Mouse (Mus musculus) ovary, postnatal 10 days (tissue): ENCODE data around the gene Coro7.
"Not testable (repeated sequence)": the region's sequence is repeated elsewhere in the genome, so short reads cannot be mapped to it uniquely, and the experiment has no call there.

Experiments
- DNase-seq: peaks from one replicate; pipeline ENCODE4 v3.0.0; 2022; ENCODE audit warnings: low spot score

Coro7 gene

DNA sequence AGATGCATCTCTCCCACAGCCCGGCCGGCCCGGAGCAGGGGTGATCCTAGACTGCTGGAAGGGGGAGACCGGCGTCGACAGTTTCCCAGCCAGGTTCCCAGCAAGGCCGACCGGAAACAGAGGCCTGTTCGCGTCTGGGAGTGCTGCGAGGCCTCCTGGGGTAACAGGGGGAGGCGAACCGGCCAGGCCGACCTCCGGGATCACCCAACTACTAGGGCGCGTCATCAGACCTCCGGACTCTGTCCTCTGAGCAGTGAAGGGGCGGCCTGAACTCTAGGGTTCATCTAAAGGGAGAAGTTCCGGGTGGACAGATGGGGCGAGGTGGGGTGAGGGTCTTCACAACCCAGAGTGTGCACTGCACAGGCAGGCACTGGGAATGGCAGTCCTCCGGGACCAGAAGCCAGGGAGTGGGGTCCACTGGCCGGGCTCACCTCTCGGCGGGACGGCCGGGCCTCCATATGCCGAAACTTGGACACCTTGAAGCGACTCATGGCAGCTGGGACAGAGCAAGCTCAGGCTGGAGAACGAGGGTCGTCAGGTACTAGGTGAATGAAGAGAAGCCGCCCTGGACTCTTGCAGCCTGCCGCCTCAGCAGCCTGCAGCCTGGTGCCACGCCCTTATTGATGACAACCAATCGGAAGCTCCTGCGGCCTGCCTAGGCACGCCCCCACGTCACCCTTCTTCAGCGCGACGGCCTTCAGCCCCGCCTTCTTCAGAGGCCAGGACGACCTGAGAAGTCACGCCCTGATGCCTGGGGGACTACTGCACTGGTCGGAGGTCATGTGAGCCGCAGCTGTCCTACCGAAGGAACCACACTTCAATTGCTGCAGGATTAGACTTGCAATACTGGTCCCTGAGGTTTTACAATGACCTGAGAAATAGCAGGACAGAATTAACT, at the start of gene Coro7:
TSS of gene Coro7 (minus strand) at position 657 of the 898 bp plus-strand sequence.
- peak; percentile 58 for DNase-seq

DNA sequence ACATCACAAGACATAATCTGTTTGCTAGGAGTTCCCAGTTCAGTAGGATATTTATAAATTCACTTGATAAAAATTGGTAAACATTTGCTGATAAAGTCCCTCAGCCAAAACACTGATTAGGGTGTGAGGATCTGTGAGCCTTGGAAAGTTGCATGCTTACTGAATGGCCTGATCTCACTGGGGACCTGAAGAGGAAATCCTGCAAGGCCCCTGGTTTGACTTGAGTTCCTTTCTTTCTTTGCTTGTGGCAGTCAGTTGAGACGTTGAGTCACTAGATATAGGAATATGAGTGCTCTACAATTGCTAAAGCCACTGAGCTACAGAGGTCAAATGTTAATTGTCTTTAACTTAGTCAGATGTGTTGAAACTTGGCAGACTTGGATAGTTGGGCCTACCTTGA, 48.4 kb upstream of the Coro7 start:
- DNase-seq = no peak

DNA sequence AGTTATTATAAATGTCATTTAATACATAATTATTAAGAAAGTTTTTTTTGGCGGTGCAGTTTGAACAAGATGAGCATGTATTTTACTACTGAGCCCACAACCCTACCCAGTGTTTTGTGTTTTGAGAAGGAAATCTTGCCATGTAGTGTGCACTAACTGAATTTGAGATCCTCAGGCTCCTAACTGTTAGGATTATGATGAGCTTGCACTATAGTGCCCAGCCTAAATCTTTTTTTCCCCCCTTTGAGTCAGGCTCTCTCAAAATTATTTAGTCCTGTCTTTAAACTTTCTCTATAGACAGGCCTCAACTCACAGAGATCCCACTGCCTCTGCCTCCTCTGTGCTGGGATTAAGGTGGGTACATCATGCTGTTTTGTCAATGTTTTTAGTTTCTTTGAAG, 47.9 kb upstream of the Coro7 start:
- no peak for DNase-seq

DNA sequence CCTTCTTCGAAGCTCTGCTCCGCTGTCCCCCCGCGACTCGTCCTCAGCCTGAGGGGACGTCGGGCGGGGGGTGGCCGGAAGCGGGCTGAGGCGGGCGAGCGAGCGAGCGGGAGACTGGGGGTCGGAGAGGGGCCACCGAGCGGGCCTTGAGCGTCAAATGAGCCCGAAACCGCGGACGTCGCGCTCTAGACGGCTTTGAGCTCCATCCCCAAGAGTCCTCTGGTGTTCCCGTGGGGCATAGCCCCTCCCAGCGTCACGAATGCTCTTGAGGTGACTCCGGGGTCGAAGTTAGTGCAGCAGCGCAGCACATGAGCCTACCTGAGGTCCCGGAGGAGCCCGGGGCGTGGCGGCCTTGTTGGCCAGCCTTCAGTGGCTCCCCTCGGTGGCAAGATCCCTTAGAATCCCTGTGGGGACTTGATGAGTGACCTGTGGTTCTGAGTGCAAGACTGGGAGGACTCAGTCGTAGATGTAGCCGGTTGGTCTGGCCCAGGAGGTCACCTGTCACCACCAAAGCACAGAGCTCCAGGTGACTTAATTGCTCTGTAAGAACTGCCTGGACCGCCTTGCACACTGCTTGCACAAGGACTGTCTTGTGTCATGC, 47.1 kb upstream of the Coro7 start:
- no peak for DNase-seq

DNA sequence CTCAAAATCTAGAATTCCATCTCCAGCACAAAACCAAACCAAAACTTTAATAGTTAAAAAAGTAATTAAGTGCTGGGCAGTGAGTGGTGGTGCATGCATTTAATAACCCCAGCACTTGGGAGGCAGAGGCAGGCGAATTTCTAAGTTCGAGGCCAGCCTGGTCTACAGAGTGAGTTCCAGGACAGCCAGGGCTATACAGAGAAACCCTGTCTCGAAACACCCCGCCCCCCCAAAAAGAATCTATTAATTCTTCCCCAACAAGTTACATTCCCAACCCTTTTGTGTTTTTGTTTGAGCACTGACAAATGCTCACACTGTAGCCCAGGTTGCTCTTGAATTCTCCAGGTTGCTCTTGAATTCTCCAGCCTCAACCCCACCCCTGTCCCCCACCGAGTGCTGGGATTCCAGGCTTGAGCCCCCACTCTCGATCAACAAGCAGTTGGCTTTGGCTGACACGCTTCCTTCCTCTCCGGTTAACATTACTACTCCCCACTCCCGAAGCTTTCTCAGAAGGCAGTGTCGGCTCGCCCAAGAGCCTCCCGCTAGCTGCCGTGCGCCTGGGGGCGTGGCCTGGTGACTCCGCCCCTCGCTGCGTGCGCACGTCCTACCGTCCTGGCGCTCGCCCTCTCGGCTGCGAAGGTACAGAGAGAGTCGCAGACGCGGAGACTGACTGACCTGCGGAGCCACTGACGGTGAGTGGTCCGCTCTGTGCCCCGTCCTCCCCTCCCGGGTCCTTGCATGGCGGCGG, 46.4 kb upstream of the Coro7 start, which contains the start of gene Hmox2:
TSS of gene Hmox2 (plus strand) at position 582 of the 748 bp plus-strand sequence.
- peak; percentile 94 for DNase-seq

DNA sequence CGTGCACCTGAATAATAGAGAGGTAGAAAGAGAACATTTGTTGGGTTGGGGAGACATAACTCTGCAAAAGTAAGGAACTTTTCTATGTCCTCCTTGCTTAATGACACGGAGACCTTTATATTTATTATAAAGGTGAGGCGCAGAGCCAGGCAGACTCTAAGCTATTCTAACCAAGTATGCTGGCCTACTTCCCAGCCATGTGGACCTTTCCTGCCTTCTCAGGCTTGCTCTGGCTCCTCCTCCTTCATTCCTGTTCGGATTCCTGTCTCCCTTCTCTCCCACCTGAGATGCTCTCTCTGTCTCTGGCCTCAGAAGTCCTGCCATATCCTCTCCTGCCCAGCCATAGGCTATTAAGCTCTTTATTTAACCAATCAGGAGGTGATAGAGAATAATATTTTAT, 45.7 kb upstream of the Coro7 start:
- no peak for DNase-seq

DNA sequence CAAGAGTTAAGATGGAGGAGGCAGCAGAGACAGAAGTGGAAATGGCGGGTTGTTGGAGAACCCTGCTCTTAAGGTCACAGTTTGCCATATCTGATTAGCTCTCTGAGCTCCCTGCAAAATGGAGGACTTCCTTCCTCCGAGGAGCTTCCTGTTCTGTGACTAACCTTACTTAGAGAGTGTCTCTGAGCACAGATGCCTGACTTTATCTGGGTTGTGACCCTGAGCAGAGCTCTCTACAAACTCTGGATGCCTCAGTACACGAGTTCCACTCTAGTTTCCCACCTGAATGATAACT, 43.3 kb upstream of the Coro7 start:
- no peak for DNase-seq

DNA sequence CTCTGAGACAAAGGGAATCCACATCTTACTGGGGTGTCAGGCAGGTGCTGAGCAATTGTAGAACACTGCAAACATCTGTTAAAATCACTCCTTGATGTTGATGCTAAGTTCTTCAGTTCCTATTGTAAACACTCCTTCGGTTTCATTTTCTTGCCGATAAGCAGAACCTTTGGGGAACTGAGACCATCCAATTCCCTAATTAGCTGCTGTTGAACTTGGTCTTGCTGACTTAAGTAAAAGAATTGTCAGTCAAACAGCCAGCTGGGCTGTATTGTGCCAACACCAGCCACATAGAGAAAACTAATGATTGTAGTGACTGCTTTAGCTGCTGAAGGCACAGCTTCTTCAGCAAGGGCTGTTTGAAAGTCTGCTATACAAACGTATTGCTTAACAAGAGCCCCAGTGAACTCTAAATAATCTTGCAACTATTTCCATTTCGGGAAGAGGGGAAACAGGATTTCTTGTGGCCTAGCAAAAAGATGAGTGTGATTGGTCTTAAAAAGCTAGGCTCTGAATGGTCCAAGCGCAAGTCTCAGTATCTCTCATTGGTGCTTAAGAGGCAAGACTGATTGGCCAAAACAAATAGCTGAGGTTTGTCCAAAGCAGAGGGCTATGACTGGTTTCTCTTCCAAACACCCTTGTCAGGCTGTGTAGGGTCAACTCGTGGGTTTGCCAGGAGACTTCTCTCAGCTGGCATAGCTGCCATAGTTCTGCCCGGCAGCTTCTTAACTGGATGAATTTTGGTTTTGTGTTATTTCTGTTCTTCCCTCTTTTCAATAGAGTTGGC, 42.7 kb upstream of the Coro7 start:
- DNase-seq = no peak

DNA sequence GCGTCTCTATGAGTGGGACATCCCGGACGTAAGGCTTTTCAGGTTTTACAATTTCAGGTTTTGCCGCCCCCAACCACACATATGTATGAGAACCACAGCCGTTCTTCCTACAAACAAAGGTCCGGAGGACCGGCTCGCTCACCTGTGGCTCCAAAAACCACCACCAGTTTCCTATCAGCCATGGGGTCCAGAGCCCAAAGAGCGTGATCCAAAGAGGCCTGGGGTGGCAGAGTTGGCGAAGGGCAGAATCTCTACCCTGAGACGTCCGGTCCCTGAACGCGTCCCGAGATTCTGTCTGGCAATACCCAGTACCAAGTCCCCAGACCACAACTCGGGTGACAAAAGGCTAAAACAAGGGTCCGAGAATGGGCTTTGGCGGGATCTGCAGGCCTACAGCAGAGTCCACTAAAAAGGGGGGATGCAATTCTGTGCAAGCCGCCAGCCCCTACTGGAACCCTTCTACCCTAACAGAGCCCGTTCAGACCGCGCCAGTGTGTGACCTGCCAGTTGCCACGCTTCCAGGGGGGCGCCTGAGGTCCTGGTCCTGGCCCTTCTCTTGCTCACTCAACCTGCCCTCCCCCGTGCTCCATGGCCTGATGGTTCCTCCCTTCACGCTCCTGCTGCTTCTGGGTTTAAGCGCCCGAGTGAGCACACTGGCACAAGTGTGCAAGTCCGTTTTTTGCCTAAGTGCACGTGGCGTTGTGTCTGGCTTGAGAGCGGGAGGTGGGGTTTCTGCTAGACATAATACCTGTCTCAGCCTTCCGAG, 39.4 kb upstream of the Coro7 start, which contains the start of gene Nmral1:
TSS of gene Nmral1 (minus strand) at position 604 of the 766 bp plus-strand sequence.
- peak; percentile 50 for DNase-seq

DNA sequence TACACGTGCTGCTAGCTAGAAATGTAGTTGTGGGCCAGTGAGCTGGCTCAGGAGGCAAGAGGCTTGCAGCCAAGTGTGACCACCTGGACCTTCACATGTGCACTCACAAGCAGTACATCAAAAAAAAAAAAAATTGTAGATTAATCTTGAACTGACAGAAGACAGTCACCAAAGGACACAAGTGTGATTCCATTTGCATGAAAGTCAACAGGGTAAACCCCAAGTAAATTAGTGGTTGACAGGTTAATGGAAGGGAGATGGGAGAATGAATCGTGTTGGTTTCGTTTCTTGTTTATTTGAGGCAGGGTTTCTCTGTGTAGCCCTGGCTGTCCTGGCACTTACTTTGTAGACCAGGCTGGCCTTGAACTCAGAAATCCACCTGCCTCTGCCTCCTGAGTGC, 38.3 kb upstream of the Coro7 start:
- DNase-seq = no peak

DNA sequence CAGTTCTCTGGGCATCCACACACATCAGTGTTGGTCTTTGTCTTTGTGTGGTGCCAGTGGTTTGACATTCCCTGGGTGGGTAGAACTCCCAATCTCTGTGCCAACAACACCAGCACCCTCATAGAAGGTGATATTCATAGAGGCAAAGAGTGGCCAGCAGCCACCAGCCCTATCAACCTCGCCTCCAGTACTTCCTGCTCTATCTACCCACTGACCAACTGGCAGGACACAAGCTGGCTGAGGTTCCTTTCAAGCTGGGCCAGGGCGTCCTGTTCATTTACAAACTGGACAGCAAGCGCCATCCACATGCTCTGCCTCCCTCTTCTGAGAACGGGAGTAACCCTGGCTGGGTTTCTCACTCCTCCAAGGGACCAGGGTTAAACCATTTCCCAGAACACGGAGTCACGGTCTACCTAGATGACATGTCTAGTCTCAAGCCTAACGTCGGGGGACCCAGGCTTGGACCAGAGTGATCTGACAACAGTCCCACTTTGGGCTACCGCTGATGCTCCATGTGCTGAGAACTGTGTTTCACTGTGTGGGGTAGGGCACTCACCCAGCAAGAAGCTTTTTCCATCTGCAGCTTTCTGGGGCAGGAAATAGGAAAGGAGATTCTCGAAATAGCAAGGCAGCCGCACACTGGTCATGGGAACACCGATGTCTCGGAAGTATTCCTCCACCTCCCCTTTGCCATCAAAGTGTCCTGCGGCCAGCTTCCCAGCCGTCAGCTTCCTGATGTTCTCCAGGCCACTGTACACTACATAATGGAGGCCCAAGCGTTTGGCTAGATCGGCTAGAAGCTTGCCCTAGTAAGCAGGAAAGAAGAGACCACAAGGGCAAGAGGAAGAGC, 34.5 kb upstream of the Coro7 start:
- no peak for DNase-seq

DNA sequence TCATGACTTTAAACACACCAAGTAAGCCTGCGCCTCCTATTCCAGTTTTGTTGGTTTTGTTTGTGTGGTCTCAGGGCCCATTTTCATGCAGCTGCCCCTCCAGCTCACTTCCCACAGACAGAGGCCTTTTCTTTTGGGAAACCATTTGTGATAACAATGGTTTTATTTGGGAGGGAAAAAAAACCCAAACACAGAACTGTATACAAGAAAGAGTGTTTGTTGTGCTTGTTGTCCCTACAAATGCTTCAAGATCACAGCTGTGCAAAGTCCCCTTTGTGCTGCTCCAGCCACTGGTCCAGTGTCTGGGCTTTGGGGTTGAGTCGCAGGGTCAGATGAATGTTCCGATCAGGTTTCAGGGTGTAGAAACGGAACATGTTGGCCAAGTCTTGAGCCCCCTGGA, 31.6 kb upstream of the Coro7 start:
- no peak for DNase-seq

DNA sequence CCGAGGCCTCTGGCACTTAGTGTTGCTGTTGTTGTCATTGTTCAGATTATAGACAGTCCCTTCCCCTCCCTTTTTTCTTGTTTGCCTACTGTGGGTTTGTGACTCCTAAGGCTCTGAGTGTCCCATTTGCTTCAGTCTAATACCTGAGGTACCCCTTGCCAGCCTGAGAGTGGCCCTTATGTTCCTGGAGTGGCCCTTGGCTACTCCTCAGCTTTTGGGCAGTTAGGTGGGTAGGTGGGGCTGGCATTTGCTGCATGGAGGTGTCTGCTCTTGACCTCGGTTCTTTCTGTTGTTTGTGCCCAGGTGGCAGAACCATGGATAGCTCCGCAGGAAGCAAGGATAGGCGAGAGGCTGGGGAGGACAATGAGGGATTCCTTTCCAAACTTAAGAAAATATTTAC, 26.0 kb upstream of the Coro7 start:
- DNase-seq = no peak

DNA sequence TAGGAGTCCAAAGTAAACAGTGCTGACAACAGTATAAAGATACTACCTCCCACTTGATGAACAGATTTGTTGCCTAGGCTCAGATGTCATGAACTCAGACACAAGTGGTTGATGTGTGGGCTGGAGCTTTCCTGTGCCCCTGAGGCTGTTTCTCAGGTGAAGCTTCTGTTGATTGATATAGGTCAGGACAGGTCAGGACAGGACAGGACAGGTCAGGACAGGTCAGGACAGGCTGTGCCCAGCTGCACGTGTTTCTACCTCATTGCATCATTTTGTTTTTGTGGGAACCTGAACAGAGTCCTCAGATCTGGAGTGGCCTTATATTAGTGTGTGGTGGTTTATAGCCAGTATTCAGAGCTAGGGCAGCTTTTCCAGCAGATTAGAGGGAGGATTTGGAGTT, 23.1 kb upstream of the Coro7 start:
- DNase-seq = no peak

DNA sequence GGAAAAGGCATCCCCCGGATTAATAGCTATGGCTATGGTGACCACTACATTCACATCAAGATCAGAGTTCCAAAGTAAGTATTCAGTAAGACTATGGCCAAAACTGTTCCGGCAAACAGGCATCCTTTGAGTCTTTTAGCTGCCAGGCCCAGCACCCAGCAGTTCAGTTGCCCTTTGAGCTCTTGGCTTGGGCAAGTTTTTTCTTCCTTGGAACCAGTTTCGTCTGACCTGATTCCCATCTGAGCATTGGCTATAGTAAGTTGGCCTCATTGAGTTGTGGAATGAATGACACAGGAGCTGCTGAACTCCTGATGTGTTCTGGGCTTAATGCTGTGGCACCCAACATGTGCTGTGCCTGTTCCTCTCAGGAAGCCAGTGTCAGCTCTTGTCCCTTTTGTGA, 21.6 kb upstream of the Coro7 start:
- DNase-seq = no peak

DNA sequence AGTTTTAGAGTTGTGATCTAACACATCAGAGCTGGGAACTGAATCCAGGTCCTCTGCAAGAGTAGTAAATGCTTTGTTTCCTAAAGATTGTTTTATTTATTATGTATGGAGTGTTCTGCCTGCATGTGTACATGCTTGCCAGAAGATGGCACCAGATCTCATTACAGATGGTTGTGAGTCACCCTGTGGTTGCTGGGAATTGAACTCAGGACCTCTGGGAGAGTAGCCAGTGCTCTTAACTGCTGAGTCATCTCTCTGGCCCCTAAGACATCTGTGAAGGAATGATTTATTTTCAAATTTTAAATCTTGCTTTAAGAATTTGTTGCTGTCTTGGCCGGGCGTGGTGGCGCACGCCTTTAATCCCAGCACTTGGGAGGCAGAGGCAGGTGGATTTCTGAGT, 9.8 kb upstream of the Coro7 start:
- not testable (repeated sequence) for DNase-seq

DNA sequence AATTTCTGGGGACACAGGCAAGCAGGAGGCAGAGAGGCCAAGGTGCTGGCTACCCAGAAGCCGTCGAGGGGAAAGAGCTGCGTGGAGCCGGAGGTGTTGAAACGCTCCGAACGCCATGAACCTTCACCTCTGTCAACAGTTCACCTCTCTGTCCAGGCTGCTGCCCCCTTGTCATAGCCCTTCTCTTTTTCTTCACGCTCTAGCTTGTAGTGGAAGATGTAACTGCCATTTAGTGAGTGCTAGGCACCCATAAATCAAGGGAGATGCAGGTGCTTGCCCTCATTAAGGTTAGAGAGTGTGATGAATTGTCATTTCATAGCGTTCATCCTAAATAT, 4.8 kb upstream of the Coro7 start:
- no peak for DNase-seq

DNA sequence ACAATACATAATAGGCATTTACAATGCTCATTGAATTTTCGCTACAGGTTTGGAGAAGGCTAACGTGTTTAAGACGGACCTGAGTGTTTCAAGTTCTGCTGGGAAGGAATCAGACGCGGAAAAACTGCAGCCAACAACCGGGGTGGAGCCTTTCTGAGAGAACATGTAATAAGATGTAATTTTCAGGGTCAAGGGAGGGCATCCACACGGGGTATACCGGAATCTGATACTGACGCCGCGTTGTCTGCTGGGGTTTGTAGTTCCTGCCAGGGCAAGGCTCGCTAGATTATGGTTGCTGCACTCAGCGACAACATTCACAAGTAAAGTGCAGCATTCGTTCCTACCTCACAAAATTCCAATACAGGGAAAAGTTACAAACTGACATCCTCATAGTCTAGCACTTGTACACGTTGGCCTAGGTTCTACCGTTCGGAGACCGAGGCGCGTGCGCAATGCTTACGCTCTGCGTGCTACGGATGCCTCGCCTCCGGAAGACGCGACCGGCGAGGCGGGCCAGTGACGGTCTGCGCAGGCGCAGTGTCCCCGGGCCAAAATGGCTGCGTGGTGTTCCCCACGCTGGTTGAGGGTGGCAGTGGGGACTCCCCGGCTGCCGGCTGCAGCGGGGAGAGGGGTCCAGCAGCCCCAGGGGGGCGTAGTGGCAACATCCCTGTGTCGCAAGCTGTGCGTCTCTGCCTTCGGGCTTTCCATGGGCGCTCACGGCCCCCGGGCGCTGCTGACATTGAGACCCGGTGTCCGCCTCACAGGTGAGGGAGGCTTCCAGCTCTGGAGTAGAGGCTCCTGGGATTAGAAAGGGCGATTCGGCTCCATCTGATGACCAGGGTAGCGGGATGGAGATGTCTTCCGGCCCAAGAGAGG, 4.2 kb upstream of the Coro7 start:
- DNase-seq = peak; percentile 96

DNA sequence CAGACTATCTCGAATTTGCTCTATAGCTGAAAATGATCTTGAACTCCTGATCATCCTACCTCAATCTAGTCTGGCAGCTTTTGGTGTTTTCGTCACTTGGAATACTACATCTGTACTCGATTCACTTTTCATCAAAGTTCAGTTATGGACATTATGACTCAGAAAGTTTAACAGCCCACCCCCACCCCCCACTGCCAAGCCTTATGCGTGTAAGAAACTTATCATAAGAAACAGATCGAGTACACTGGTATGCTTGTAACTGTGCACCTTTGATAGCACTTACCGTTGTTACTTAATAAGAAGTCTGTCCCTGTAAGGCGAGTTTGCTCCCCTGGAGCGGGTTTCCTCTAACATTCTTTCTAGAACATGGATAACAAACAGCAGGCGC, 3.6 kb upstream of the Coro7 start:
- DNase-seq = no peak
